Mouse (Mus musculus): ENCODE data around the gene Atp6v1g2.

DNA sequence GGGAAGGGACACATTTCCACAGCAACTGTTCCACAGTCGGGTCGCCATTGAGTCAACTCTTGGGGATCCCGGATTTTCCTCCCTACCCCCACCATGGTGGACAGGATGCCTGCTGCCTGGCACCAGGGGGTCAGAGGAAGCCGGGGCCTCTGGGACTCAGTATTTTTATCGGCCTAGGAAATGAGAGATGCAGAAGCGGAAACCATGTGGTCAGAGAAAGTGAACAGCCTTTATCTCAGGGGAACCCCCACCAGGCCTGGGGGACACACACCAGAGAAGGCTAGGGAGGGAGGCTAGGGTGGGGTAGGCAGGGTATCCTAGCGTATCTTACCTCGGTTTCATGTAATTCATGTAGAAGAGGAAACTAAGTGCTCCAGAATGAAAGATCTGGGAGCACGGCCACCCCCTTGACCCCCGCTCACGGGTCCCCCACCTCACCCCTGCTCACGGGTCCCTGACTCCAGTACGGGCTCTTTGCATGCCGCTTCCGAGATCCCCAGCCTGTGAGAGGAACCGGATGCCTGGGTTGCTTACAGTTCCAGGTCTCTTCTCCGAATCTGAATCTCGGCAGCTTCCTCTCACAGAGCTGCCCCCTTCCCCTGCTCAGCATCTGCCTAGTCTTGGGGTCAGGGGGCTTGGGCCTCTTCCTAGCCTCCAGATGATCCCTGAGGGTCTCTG, 14.8 kb upstream of the Atp6v1g2 start:
- TF ChIP-seq ZC3H11A (IDR thresholded peaks at IDR 0.05; ENCODE audit: borderline replicate concordance, low read depth, low read length) (no peak), ZNF384 (IDR thresholded peaks at IDR 0.05; ENCODE audit: low read depth, low read length) (no peak), HCFC1 (IDR thresholded peaks at IDR 0.05; ENCODE audit: borderline replicate concordance, insufficient read depth, low read length) (no peak), MAFK (IDR thresholded peaks at IDR 0.05; ENCODE audit: insufficient read depth, low read depth, low read length) (no peak), CHD2 (IDR thresholded peaks at IDR 0.05; ENCODE audit: low read depth, low read length) (no peak)
